Mouse (Mus musculus): ENCODE results near the gene 3110082I17Rik.
A peak's percentile ranks its signal among the peaks of the same experiment; 100 is the strongest.

Gene 3110082I17Rik

GRCm38 (mm10) chr5:139324691-139325394 is 135.5 kb downstream of the 3110082I17Rik start:
- DNase-seq (ENCODE audit: low spot score), result peak; percentile 16

GRCm38 (mm10) chr5:139324045-139324491 is 136.3 kb downstream of the 3110082I17Rik start:
- DNase-seq (ENCODE audit: low spot score), result peak; percentile 29

- DNase-seq (ENCODE audit: low spot score), result no peak
Observed at GRCm38 (mm10) chr5:139323260-139323924, 136.9 kb downstream of the 3110082I17Rik start.

GRCm38 (mm10) chr5:139321331-139321730 is 139.0 kb downstream of the 3110082I17Rik start:
- DNase-seq (ENCODE audit: low spot score), result no peak

GRCm38 (mm10) chr5:139320424-139320823 is 139.9 kb downstream of the 3110082I17Rik start:
- DNase-seq (ENCODE audit: low spot score), result no peak

- DNase-seq (ENCODE audit: low spot score), result no peak
Observed at GRCm38 (mm10) chr5:139317751-139318504, 142.4 kb downstream of the 3110082I17Rik start.

- no peak for DNase-seq (ENCODE audit: low spot score)
Observed at GRCm38 (mm10) chr5:139316982-139317675, 143.2 kb downstream of the 3110082I17Rik start.

GRCm38 (mm10) chr5:139314941-139315642 is 145.2 kb downstream of the 3110082I17Rik start:
- no peak for DNase-seq (ENCODE audit: low spot score)

- no peak for DNase-seq (ENCODE audit: low spot score)
Observed at GRCm38 (mm10) chr5:139313536-139313935, 146.8 kb downstream of the 3110082I17Rik start.

GRCm38 (mm10) chr5:139311822-139312221 is 148.5 kb downstream of the 3110082I17Rik start:
- no peak for DNase-seq (ENCODE audit: low spot score)

- DNase-seq (ENCODE audit: low spot score), result no peak
Observed at GRCm38 (mm10) chr5:139310477-139310876, 149.8 kb downstream of the 3110082I17Rik start.

- no peak for DNase-seq (ENCODE audit: low spot score)
Observed at GRCm38 (mm10) chr5:139309946-139310345, 150.4 kb downstream of the 3110082I17Rik start.

All from retina, embryonic 14.5 days (tissue).